Mouse (Mus musculus) embryonic facial prominence, embryonic 15.5 days (tissue): Measurements from ENCODE around the gene Gm26602. TPM values are rescaled to one million over a fixed set of nuclear protein-coding genes. Genes with fewer than 3 reads are reported as not detected.

ENCODE experiments used
- ATAC-seq: fragments of 200-750 bp; cut with Nextera tagmentation; 2 replicates; pipeline ENCODE4 v1.8.0; 2017; ENCODE audit warnings: low read depth, moderate TSS enrichment; ENCODE audit not compliant: insufficient number of reproducible peaks, low FRiP score, low TSS enrichment
- H3K27ac ChIP-seq: fragments of 300-500 bp; sonication (generic); replicated peaks from 2 replicates; pipeline ENCODE4 v1.5.1; 2015; ENCODE audit warnings: mild to moderate bottlenecking, inconsistent platforms
- H3K27me3 ChIP-seq: fragments of 300-500 bp; sonication (generic); 2 replicates; pipeline ENCODE4 v1.6.1; 2015; ENCODE audit warnings: inconsistent platforms
- H3K36me3 ChIP-seq: fragments of 300-500 bp; sonication (generic); 2 replicates; pipeline ENCODE4 v1.6.1; 2015; ENCODE audit warnings: mild to moderate bottlenecking, inconsistent platforms
- H3K4me1 ChIP-seq: fragments of 300-500 bp; sonication (generic); 2 replicates; pipeline ENCODE4 v1.6.1; 2015; ENCODE audit warnings: inconsistent platforms
- H3K4me2 ChIP-seq: fragments of 300-500 bp; sonication (generic); replicated peaks from 2 replicates; pipeline ENCODE4 v1.6.1; 2015; ENCODE audit warnings: mild to moderate bottlenecking, inconsistent platforms
- H3K4me3 ChIP-seq: fragments of 300-500 bp; sonication (generic); replicated peaks from 2 replicates; pipeline ENCODE4 v1.5.1; 2015; ENCODE audit warnings: mild to moderate bottlenecking, inconsistent platforms
- H3K9ac ChIP-seq: fragments of 300-500 bp; sonication (generic); 2 replicates; pipeline ENCODE4 v1.6.1; 2015; ENCODE audit warnings: inconsistent platforms
- H3K9me3 ChIP-seq: fragments of 300-500 bp; sonication (generic); replicated peaks from 2 replicates; pipeline ENCODE4 v1.6.1; 2016; ENCODE audit warnings: inconsistent platforms
- WGBS: fragments of 180-500 bp; shearing (Covaris S2); methylation state at CpG from one replicate; pipeline ENCODE4 v1.1.7; 2015; 5-methylcytosine and 5-hydroxymethylcytosine counted together
- polyA plus RNA-seq: library from polyadenylated mRNA; unstranded; fragments of >200 nt; fragmentation: Nextera tagmentation; extraction: Ambion mirVana; gene quantifications from 2 replicates; pipeline ENCODE4 v1.2.1, GENCODE M21; 2015

Gene Gm26602
- polyA plus RNA-seq, result 5.2 TPM in 1 of 2 replicates, not detected in the other

DNA sequence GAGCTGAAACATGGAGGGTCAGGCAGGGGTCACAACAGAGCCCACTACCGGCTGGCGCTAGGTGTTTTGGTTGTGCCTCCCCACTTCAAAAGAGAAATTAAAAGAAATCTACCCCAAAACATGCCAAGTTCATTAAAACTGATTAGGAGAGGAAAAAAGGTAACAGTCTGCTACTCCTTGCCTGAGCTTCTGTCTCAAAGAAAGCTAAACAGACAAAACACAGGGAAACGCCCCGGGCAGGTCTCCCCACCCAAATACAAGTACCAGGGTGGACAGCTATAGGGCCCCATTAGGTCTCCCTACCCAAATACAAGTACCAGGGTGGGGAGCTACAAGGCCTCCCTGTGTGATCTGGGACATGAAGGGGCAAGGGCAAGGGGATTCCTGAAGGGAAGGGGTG is at the start of gene Gm26602:
TSS of gene Gm26602 (plus strand) at position 301 of the 400 bp plus-strand sequence.
- Histone ChIP-seq H3K4me3 (no peak within 1 kb of the TSS), H3K9me3 (no peaks in the 10 kb centered on the region), H3K27ac (peak within 1 kb of the TSS; percentile 99), H3K36me3 (peaks cover 32% of the 10 kb centered on the region), H3K27me3 (no peaks in the 10 kb centered on the region), H3K4me1 (peaks cover 40% of the 10 kb centered on the region), H3K9ac (no peak within 1 kb of the TSS), H3K4me2 (no peak within 1 kb of the TSS)
- no peak for ATAC-seq
- WGBS, result 92% methylated on average over 4 of the region's 4 CpGs

DNA sequence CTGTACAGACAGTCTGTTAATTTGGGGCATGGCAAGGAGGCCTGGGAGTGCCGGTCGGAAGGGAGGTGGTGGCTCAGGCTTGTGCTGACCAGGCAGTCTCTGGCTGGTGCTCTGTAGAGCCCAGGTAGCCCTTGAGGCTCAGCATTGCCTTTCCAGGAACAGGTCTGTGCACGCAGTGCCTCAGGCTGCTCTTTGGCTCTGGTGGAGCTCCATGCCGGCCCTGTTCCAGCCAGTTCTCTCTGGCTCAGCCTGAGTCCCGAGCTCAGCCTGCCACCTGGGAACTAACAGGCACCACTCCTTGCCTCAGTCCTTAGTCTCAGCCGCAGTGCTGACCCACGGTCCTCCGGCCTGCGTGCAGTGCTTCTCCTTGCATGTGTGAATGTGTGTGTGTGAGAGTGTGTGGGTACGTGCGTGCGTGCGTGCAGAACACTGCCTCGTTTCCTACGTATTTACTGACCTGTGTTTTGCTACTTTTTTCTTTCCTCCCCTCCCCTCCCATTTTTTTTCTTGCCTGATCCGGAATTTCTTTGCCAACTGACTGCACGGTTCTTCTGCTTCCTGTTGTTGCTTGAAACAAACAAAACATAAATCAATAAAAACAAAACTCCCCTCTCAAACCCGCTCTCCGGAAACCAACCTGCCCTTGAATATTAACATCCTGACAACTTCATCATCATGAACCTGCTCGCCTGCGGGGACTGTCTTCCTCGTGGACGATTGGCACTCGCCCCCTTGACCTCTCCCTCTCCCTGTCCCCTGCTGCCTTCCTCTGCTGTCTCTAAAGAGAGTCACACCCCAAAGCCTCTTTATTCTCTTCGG is 49.2 kb upstream of the Gm26602 start:
- Histone ChIP-seq H3K27ac (peak overlapping the region; percentile 66), H3K36me3 (peaks cover 83% of the 10 kb centered on the region)

DNA sequence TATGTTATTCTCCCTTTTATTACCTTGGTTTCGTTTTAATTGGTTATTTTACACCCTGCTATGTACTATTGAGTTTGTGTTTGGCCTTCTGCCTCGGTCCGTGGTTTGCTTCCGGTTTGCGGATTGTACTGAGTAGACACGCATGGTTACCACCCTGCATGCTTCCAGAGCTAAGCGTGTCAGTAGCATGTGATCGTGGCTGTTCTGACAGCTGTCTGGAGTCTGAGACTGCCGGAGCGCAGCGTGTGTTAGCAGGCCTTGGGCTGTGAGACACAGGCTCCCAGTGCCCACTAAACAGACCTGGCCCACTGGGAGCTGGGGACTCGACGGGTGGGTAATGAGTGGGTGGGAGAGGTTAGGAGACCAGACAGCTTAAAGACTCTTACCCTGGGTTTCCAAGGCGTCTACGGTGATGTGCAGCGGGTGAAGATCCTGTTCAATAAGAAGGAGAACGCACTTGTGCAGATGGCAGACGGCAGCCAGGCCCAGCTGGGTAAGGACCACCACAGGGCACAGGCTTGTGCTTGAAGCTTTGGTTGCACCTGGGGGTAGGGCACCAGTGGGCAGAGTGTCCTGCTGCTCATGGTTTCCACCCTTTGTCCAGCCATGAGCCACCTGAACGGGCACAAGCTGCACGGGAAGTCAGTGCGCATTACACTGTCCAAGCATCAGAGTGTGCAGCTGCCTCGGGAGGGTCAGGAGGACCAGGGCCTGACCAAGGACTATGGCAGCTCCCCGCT is 48.4 kb upstream of the Gm26602 start:
- H3K27ac ChIP-seq, result peak overlapping the region; percentile 66; the same call in 1 of the 2 replicates
- 78% methylated on average over 23 of the region's 23 CpGs for WGBS
- H3K27me3 ChIP-seq, result no peaks in the 10 kb centered on the region
- ATAC-seq, result no peak
- H3K9me3 ChIP-seq, result no peaks in the 10 kb centered on the region
- H3K4me1 ChIP-seq, result peaks cover 60% of the 10 kb centered on the region
- no peak overlapping the region for H3K4me3 ChIP-seq
- no peak overlapping the region for H3K4me2 ChIP-seq
- H3K9ac ChIP-seq, result no peak overlapping the region
- H3K36me3 ChIP-seq, result peaks cover 79% of the 10 kb centered on the region

More for the DNA sequence above, 49.2 kb upstream of the Gm26602 start:
- Histone ChIP-seq H3K4me2 (0 out of 2 replicates have a peak overlapping the region, but pooled peaks have one; percentile 2), H3K4me3 (no peak overlapping the region), H3K4me1 (peaks cover 68% of the 10 kb centered on the region), H3K9ac (no peak overlapping the region), H3K9me3 (no peaks in the 10 kb centered on the region), H3K27me3 (no peaks in the 10 kb centered on the region)
- WGBS, result 71% methylated on average over 25 of the region's 25 CpGs
- no peak for ATAC-seq

DNA sequence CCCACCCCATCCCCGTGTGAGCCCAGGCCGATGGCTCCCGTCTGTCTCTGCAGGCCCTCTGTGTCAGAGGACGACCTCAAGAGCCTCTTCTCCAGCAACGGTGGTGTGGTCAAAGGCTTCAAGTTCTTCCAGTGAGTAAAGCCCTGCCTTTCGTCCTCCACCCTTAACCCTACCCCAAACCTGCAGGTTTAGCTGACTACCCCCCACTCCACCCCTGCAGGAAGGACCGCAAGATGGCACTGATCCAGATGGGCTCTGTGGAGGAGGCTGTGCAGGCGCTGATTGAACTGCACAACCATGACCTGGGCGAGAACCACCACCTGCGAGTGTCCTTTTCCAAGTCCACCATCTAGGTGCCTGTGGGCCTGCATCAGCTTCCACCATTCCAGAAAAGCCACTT is 47.7 kb upstream of the Gm26602 start:
- H3K9ac ChIP-seq, result no peak overlapping the region
- H3K27me3 ChIP-seq, result no peaks in the 10 kb centered on the region
- ATAC-seq, result no peak
- H3K9me3 ChIP-seq, result no peaks in the 10 kb centered on the region
- H3K4me3 ChIP-seq, result no peak overlapping the region
- peaks cover 76% of the 10 kb centered on the region for H3K36me3 ChIP-seq
- peak overlapping the region; percentile 22; the same call in 1 of the 2 replicates for H3K27ac ChIP-seq
- peaks cover 53% of the 10 kb centered on the region for H3K4me1 ChIP-seq
- WGBS, result 61% methylated on average over 10 of the region's 10 CpGs
- H3K4me2 ChIP-seq, result no peak overlapping the region

DNA sequence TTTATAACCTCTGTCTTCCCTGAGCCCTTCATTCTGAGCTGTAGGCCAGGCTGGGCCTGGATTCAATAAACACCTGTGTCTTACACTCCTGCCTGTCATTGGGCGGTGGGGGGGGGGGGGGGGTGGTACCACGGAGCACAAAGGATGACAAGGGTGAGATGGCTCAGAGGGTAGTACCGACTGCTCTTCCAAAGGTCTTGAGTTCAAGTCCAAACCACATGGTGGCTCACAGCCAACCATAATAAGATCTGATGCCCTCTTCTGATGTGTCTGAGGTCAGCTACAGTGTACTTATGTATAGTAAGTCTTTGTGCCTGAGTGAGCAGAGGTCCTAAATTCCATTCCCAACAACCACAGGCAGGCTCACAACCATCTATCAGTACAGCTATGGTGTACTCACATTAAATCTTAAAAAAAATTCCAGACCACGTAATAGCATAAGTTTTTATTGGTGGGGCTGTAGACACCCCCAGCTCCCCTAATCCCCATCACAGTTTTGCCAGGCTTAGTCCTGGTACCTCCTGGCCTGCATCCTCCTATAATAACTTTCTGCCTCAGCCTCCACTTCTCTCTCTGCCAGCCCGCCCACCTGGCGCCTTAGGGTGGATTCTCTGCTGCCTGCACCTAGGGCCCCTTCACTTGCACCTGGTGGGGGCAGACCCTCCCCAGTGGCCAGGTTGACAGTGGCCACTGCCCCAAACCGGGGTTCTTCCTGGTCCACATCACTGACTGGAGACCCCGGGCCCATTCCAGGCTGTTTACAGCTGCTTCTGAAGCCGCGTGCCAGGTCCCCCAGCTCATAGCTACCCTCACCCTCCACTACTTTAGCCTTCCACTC is 46.1 kb upstream of the Gm26602 start:
- no peaks in the 10 kb centered on the region for H3K9me3 ChIP-seq
- H3K27ac ChIP-seq, result 0 out of 2 replicates have a peak overlapping the region, but pooled peaks have one; percentile 13
- H3K4me2 ChIP-seq, result no peak overlapping the region
- WGBS, result 47% methylated on average over 10 of the region's 10 CpGs
- no peaks in the 10 kb centered on the region for H3K27me3 ChIP-seq
- ATAC-seq, result 0 out of 2 replicates have a peak, but pooled peaks have one; percentile 1
- H3K9ac ChIP-seq, result no peak overlapping the region
- no peak overlapping the region for H3K4me3 ChIP-seq
- H3K4me1 ChIP-seq, result peaks cover 37% of the 10 kb centered on the region
- peaks cover 65% of the 10 kb centered on the region for H3K36me3 ChIP-seq

DNA sequence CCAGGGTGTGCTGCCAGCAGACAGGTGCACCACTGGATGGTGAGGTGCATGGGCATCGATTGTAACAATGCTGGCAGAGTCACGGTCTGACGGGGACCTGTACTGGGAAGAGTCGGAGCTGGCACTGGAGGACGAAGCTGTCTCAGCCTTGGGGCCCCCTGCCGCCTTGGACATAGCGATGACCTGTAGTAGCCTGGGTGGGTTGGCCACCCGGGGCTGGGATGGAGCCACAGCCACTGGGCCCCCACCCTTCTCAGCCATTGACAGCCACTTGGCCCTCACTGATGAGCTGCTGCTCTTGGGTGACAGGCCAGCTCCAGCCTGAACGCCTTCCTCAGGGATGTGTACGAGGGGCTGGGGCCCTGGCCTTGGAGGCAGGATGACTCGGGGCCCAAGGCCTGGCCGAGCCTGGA is 45.5 kb upstream of the Gm26602 start:
- ATAC-seq, result peak; percentile 22; the same call in 1 of the 2 replicates
- H3K27ac ChIP-seq, result 0 out of 2 replicates have a peak overlapping the region, but pooled peaks have one; percentile 13
- H3K4me2 ChIP-seq, result no peak overlapping the region
- H3K9me3 ChIP-seq, result no peaks in the 10 kb centered on the region
- H3K9ac ChIP-seq, result no peak overlapping the region
- no peaks in the 10 kb centered on the region for H3K27me3 ChIP-seq
- peaks cover 31% of the 10 kb centered on the region for H3K4me1 ChIP-seq
- H3K36me3 ChIP-seq, result peaks cover 62% of the 10 kb centered on the region
- 56% methylated on average over 12 of the region's 12 CpGs for WGBS
- no peak overlapping the region for H3K4me3 ChIP-seq

DNA sequence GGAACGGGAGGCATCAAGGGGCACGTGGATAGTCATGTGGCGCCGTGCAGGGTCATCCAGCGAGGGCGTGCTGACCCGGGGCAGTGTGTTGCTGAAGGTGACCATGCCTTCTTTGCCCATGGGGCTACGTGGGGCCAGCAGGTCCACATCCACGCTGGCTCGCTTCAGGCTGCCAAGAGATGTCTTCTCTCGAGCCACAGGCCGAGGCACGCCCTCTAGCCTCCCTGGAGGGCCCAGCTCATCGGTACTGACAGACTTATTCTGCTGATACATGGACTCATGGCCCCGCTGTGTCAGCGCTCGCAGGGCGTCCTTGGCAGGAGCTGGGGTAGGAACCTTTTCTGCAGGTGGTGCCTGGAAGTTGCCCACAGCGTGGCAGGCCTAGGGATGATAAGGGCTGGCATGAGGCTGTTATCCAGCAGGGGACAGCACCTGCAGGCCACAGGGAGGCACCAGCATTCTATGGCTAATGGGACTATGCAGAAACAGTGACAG is 44.8 kb upstream of the Gm26602 start:
- 67% methylated on average over 19 of the region's 19 CpGs for WGBS
- H3K27me3 ChIP-seq, result no peaks in the 10 kb centered on the region
- H3K4me2 ChIP-seq, result no peak overlapping the region
- H3K27ac ChIP-seq, result no peak overlapping the region
- peaks cover 56% of the 10 kb centered on the region for H3K36me3 ChIP-seq
- ATAC-seq, result no peak
- no peaks in the 10 kb centered on the region for H3K9me3 ChIP-seq
- H3K9ac ChIP-seq, result no peak overlapping the region
- H3K4me3 ChIP-seq, result no peak overlapping the region
- peaks cover 24% of the 10 kb centered on the region for H3K4me1 ChIP-seq

DNA sequence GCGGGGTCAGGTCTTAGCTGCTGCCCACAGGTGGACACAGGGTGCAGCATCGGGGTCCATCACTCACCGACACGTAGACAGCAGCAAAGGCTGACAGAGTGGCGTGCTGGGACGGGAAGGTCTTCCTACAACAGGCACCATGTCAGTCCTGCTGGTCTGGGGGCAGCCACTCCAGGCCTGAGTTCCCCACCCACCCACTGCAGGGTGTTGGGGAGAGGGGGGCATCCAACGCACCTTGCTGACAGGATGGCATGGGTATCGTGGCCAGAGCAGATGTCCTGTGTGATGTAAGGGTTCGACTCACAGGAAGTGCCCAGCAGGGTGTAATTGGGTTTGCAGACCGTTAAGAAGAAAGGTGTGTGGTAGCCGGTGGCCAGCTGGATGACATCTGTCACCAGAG is 44.1 kb upstream of the Gm26602 start:
- Histone ChIP-seq H3K4me2 (no peak overlapping the region), H3K9ac (no peak overlapping the region), H3K27ac (no peak overlapping the region), H3K9me3 (no peaks in the 10 kb centered on the region), H3K4me1 (peaks cover 17% of the 10 kb centered on the region), H3K36me3 (peaks cover 54% of the 10 kb centered on the region), H3K4me3 (no peak overlapping the region), H3K27me3 (no peaks in the 10 kb centered on the region)
- no peak for ATAC-seq
- WGBS, result 74% methylated on average over 11 of the region's 11 CpGs

DNA sequence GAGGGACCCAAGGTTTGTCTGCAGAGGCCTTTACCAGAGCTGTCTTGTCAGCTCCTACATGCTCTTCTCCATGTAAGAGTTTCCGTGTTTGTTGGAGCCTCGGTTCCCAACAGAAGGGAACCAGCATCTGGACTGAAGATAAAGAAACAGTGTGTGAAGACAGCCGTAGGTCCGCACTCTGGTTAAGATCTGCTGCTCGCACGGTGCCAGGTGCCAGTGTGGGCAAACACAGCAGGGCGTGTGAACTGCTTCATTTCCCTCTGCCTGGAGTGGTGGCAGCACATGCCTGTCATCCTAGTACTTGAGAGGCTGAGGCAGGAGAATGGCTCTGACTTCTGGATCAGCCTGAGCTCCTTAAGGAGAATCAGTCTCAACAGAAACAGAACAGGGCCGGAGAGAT is 38.8 kb upstream of the Gm26602 start:
- Histone ChIP-seq H3K9me3 (no peaks in the 10 kb centered on the region), H3K27ac (no peak overlapping the region), H3K4me3 (no peak overlapping the region), H3K36me3 (peaks cover 10% of the 10 kb centered on the region; the same call in 1 of the 2 replicates), H3K9ac (no peak overlapping the region), H3K27me3 (no peaks in the 10 kb centered on the region), H3K4me1 (peaks cover 26% of the 10 kb centered on the region), H3K4me2 (no peak overlapping the region)
- WGBS, result 90% methylated on average over 8 of the region's 8 CpGs
- no peak for ATAC-seq

DNA sequence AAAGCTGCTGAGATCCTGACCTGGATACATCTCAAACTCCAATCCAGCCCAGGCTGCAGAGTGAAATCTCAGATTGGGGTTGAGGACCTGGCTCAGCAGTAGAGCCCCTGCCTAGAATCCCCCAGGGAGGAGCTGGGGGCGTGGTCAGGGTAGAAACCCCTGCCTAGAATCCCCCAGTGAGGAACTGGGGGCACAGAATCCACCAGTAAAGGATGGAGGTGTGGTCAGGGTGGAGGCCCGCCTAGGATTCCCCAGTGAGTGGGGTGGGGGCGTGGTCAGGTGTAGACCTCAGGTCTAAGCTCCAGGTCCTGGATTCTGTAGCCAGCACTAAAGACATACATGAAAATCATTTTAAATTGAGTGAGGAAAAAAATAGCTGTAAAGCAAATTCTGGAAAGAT is 37.8 kb upstream of the Gm26602 start:
- H3K27ac ChIP-seq, result no peak overlapping the region
- no peaks in the 10 kb centered on the region for H3K9me3 ChIP-seq
- ATAC-seq, result no peak
- no peak overlapping the region for H3K9ac ChIP-seq
- H3K27me3 ChIP-seq, result no peaks in the 10 kb centered on the region
- H3K4me2 ChIP-seq, result peak overlapping the region; percentile 93
- H3K4me3 ChIP-seq, result peak overlapping the region; percentile 72
- H3K36me3 ChIP-seq, result peaks cover 10% of the 10 kb centered on the region; the same call in 1 of the 2 replicates
- WGBS, result 47% methylated on average over 3 of the region's 3 CpGs
- peaks cover 33% of the 10 kb centered on the region for H3K4me1 ChIP-seq
